Mouse (Mus musculus): ENCODE results near the gene Skiv2l.
"Not testable (repeated sequence)": the region's sequence is repeated elsewhere in the genome, so short reads cannot be mapped to it uniquely, and the experiment has no call there.

GRCm38 (mm10) chr17:34800781-34801305, 49.2 kb downstream of the Skiv2l start:
- not testable (repeated sequence) for TF ChIP-seq POLR2AphosphoS2 (IDR thresholded peaks at IDR 0.05; ENCODE audit: insufficient read length, low read depth); POLR2A (IDR thresholded peaks at IDR 0.05; ENCODE audit: insufficient read length, low read depth); CEBPB (IDR thresholded peaks at IDR 0.05; ENCODE audit: insufficient read depth, poor library complexity, severe bottlenecking); TCF12 (IDR thresholded peaks at IDR 0.05; ENCODE audit: insufficient read depth, poor library complexity, severe bottlenecking); USF1 (IDR thresholded peaks at IDR 0.05; ENCODE audit: low read depth); MYOD1 (IDR thresholded peaks at IDR 0.05; ENCODE audit: control insufficient read depth in 1 of 3, insufficient read length in 2 of 3, low read depth in 2 of 3); MAX (IDR thresholded peaks at IDR 0.05; ENCODE audit: low read depth); E2F4 (IDR thresholded peaks at IDR 0.05; ENCODE audit: insufficient read depth)
